Mouse (Mus musculus): ENCODE data around the gene Ascl3. TPM values are rescaled to one million over a fixed set of nuclear protein-coding genes. Genes with fewer than 3 reads are reported as not detected.

Ascl3 gene
- total and polyA plus RNA-seq, 3 experiments, result not detected

DNA sequence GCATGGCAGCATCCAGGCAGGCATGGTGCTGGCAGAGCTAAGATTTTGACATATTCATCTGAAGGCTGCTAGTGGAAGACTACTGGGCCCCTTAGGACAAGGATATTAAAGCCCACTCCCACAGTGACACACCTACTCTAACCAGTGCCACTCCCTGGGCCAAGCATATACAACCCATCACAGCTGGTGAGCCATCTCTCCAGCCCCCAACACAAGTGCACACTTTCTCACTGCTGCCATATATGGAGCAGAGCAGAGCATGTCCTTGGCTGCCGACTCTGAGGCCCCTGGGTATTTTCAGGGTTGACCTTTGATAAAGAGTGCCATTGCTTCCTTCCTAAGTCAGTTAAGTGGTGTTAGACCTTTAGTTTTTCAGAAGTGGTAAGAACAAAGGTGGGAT, 21.5 kb downstream of the Ascl3 start:
- Histone ChIP-seq H3K4me1 (ENCODE audit: control insufficient read depth in 1 of 2, insufficient read depth in 2 of 2) (peaks cover 2 to 50% of the 10 kb centered on the region in 2 experiments; a peak in 3 of 4 replicates), H3K4me3 (replicated peaks in 1 of 3; ENCODE audit: low read depth in 2 of 3, low read length in 2 of 3, poor library complexity in 1 of 3) (no peak overlapping the region), H3K4me2 (ENCODE audit: insufficient read depth, low read depth, poor library complexity, severe bottlenecking) (no peak overlapping the region), H3K9me3 (replicated peaks; ENCODE audit: low read length) (no peaks in the 10 kb centered on the region), H3K79me2 (replicated peaks; ENCODE audit: control insufficient read depth, extremely low read depth, insufficient read depth, poor library complexity, severe bottlenecking) (no peaks in the 10 kb centered on the region), H3K27ac (ENCODE audit: insufficient read depth, low read depth) (no peak overlapping the region), H3K9ac (ENCODE audit: insufficient read depth, low read depth) (no peak overlapping the region), H3K27me3 (replicated peaks) (no peaks in the 10 kb centered on the region), H3K36me3 (replicated peaks in 1 of 2; ENCODE audit: control insufficient read depth in 1 of 2, insufficient read depth in 1 of 2, low read length in 1 of 2) (peaks cover 40 to 65% of the 10 kb centered on the region in 2 experiments)
- in situ Hi-C loops (cut with MboI; ENCODE audit: low pct_ligation_motif_present, low pct_unique_long_range_greater_than_20kb, low sequenced_read_pairs), result no loop called here
- DNase-seq (ENCODE audit: extremely low read depth), result no peak
- no peak for TF ChIP-seq TCF12 (IDR thresholded peaks at IDR 0.05; ENCODE audit: low read depth, low read length)
- no peak for TF ChIP-seq UBTF (IDR thresholded peaks at IDR 0.05; ENCODE audit: low read depth, low read length)
- no peak for TF ChIP-seq MEF2A (IDR thresholded peaks at IDR 0.05; ENCODE audit: borderline replicate concordance, low read depth, low read length)
- no peak for TF ChIP-seq RAD21 (IDR thresholded peaks at IDR 0.05; ENCODE audit: low read depth, low read length)
- TF ChIP-seq USF1 (IDR thresholded peaks at IDR 0.05; ENCODE audit: low read depth, low read length), result no peak
- TF ChIP-seq POLR2AphosphoS2 (IDR thresholded peaks at IDR 0.05; ENCODE audit: low read depth, low read length), result no peak
- TF ChIP-seq MYC (IDR thresholded peaks at IDR 0.05; ENCODE audit: low read depth, low read length), result no peak
- dilution Hi-C loops (cut with MboI; ENCODE audit: extremely low pct_ligation_motif_present, extremely low pct_unique_long_range_greater_than_20kb, low sequenced_read_pairs), result no loop called here

DNA sequence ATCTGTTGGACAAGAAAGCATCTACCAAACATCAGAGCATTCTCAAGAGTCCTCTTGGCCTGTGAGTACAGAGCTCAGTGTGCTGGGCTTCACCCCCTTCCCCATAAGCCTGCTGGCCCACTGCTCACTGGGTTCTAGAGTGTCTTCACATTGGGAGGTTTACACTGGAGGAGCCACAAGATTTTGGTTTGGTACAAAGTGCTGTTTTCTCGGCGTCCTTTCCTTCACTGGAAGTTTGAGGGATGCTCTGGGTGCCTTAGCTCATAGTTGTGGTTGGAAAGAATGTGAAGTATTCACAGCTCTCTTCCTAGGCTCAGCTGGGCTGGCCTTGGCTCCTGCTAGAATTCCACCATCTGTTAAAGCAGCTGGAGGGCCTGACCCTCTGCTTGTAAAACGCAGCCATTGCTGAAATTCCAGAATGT, 22.6 kb downstream of the Ascl3 start:
- dilution Hi-C loops (cut with MboI; ENCODE audit: extremely low pct_ligation_motif_present, extremely low pct_unique_long_range_greater_than_20kb, low sequenced_read_pairs), result no loop called here

DNA sequence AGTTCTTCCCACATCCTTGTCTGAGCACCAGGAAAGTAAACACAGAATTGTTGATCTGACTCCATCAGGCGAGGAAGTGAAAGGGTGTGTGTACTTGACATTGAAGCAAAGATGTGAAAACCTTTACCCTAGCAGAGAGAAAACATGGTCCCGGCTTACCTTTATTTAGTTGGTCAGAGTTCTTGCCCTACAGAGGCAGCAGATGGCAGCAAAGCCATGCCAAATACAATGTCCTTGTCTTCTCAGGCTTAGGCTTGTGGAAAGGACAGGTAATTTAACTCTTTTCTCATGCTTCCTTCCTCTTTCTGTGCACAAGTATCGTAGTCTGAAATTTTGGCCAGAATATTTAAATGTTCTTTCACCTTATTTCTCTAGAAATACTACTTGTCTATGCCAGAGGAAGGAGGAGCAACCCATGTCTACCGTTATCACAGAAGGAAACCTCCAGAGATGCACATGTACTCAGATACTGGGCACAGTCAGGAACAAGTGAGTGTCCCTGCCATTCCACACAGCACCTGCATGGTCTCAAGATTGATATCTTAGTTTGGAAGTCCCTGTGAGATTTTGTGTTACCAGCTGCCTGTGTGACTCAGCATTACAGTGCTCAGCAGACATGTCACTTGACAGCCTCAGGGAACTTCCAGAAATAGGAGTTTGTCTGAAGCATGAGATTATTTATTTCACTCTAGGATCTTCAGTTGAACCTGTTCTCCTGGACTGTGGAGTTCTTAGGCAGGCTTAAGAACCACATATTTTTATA, 24.3 kb downstream of the Ascl3 start:
- no peaks in the 10 kb centered on the region for H3K9me3 ChIP-seq (replicated peaks; ENCODE audit: low read length)
- H3K4me1 ChIP-seq (ENCODE audit: control insufficient read depth in 1 of 2, insufficient read depth in 2 of 2), result peaks cover 5 to 44% of the 10 kb centered on the region in 2 experiments; a peak in 3 of 4 replicates
- 0 out of 2 replicates have a peak, but pooled peaks have one; percentile 18 for TF ChIP-seq MYC (IDR thresholded peaks at IDR 0.05; ENCODE audit: low read depth, low read length)
- TF ChIP-seq SMC3 (IDR thresholded peaks at IDR 0.05; ENCODE audit: low read depth, low read length), result peak; percentile 77
- TF ChIP-seq ZKSCAN1 (IDR thresholded peaks at IDR 0.05; ENCODE audit: borderline replicate concordance, low read depth, low read length), result no peak
- TF ChIP-seq TBP (conservative IDR thresholded peaks at IDR 0.05; ENCODE audit: low read depth, low read length), result no peak
- TF ChIP-seq E2F4 (IDR thresholded peaks at IDR 0.05; ENCODE audit: insufficient replicate concordance, low read depth, low read length), result 0 out of 2 replicates have a peak, but pooled peaks have one; percentile 29
- peak; percentile 40 to 91 for TF ChIP-seq CTCF (conservative IDR thresholded peaks at IDR 0.05 in 1 of 2, IDR thresholded peaks at IDR 0.05 in 1 of 2; ENCODE audit: low read depth in 2 of 2, low read length in 2 of 2)
- TF ChIP-seq RCOR1 (conservative IDR thresholded peaks at IDR 0.05; ENCODE audit: low read depth, low read length), result no peak
- peak; percentile 67 for TF ChIP-seq IRF4 (IDR thresholded peaks at IDR 0.05; ENCODE audit: low read depth, low read length)
- 0 out of 2 replicates have a peak, but pooled peaks have one; percentile 43 for TF ChIP-seq JUND (conservative IDR thresholded peaks at IDR 0.05; ENCODE audit: low read depth, low read length)
- TF ChIP-seq ZMIZ1 (IDR thresholded peaks at IDR 0.05; ENCODE audit: low read depth, low read length), result no peak
- TF ChIP-seq EP300 (IDR thresholded peaks at IDR 0.05; ENCODE audit: low read length), result peak; percentile 34; the same call in 1 of the 2 replicates
- TF ChIP-seq MAZ (IDR thresholded peaks at IDR 0.05; ENCODE audit: low read depth, low read length), result no peak
- TF ChIP-seq NELFE (IDR thresholded peaks at IDR 0.05; ENCODE audit: low read depth, low read length), result no peak
- peak; percentile 16; the same call in 1 of the 2 replicates for TF ChIP-seq ZC3H11A (IDR thresholded peaks at IDR 0.05; ENCODE audit: low read depth, low read length)

More for the DNA sequence above, 22.6 kb downstream of the Ascl3 start:
- no peaks in the 10 kb centered on the region for H3K27me3 ChIP-seq (replicated peaks)
- no peak overlapping the region for H3K27ac ChIP-seq (ENCODE audit: insufficient read depth, low read depth)
- TF ChIP-seq JUN (IDR thresholded peaks at IDR 0.05; ENCODE audit: insufficient read depth, low read depth, low read length) (no peak), SIN3A (IDR thresholded peaks at IDR 0.05; ENCODE audit: low read length) (no peak), NRF1 (IDR thresholded peaks at IDR 0.05; ENCODE audit: low read depth, low read length) (no peak), ZC3H11A (IDR thresholded peaks at IDR 0.05; ENCODE audit: low read depth, low read length) (no peak), POLR2AphosphoS2 (IDR thresholded peaks at IDR 0.05; ENCODE audit: low read depth, low read length) (no peak), ZMIZ1 (IDR thresholded peaks at IDR 0.05; ENCODE audit: low read depth, low read length) (no peak), USF2 (conservative IDR thresholded peaks at IDR 0.05; ENCODE audit: low read depth, low read length) (no peak)
- H3K9me3 ChIP-seq (replicated peaks; ENCODE audit: low read length), result no peaks in the 10 kb centered on the region
- peaks cover 40 to 65% of the 10 kb centered on the region in 2 experiments for H3K36me3 ChIP-seq (replicated peaks in 1 of 2; ENCODE audit: control insufficient read depth in 1 of 2, insufficient read depth in 1 of 2, low read length in 1 of 2)
- H3K79me2 ChIP-seq (replicated peaks; ENCODE audit: control insufficient read depth, extremely low read depth, insufficient read depth, poor library complexity, severe bottlenecking), result no peaks in the 10 kb centered on the region; the same call in 1 of the 2 replicates
- H3K4me1 ChIP-seq (ENCODE audit: control insufficient read depth in 1 of 2, insufficient read depth in 2 of 2), result peaks cover 2 to 49% of the 10 kb centered on the region in 2 experiments; a peak in 3 of 4 replicates
- DNase-seq (ENCODE audit: extremely low read depth), result no peak
- no peak overlapping the region for H3K4me2 ChIP-seq (ENCODE audit: insufficient read depth, low read depth, poor library complexity, severe bottlenecking)
- no peak overlapping the region for H3K9ac ChIP-seq (ENCODE audit: insufficient read depth, low read depth)
- H3K4me3 ChIP-seq (replicated peaks in 1 of 3; ENCODE audit: low read depth in 2 of 3, low read length in 2 of 3, poor library complexity in 1 of 3), result no peak overlapping the region
- in situ Hi-C loops (cut with MboI; ENCODE audit: low pct_ligation_motif_present, low pct_unique_long_range_greater_than_20kb, low sequenced_read_pairs), result loop anchor here (10.0 kb wide), 1 partner anchor 184 kb away; no protein-coding TSS in a partner anchor

More for the DNA sequence above, 24.3 kb downstream of the Ascl3 start:
- H3K36me3 ChIP-seq (replicated peaks in 1 of 2; ENCODE audit: control insufficient read depth in 1 of 2, insufficient read depth in 1 of 2, low read length in 1 of 2), result peaks cover 32 to 51% of the 10 kb centered on the region in 2 experiments
- H3K27me3 ChIP-seq (replicated peaks), result no peaks in the 10 kb centered on the region
- dilution Hi-C loops (cut with MboI; ENCODE audit: extremely low pct_ligation_motif_present, extremely low pct_unique_long_range_greater_than_20kb, low sequenced_read_pairs), result no loop called here
- peak; percentile 81 for DNase-seq (ENCODE audit: extremely low read depth)
- peak overlapping the region; percentile 52; the same call in 1 of the 2 replicates for H3K27ac ChIP-seq (ENCODE audit: insufficient read depth, low read depth)
- in situ Hi-C loops (cut with MboI; ENCODE audit: low pct_ligation_motif_present, low pct_unique_long_range_greater_than_20kb, low sequenced_read_pairs), result loop anchor here (10.0 kb wide), 1 partner anchor 182 kb away; no protein-coding TSS in a partner anchor
- H3K9ac ChIP-seq (ENCODE audit: insufficient read depth, low read depth), result no peak overlapping the region
- H3K79me2 ChIP-seq (replicated peaks; ENCODE audit: control insufficient read depth, extremely low read depth, insufficient read depth, poor library complexity, severe bottlenecking), result no peaks in the 10 kb centered on the region; the same call in 1 of the 2 replicates
- no peak overlapping the region for H3K4me3 ChIP-seq (replicated peaks in 1 of 3; ENCODE audit: low read depth in 2 of 3, low read length in 2 of 3, poor library complexity in 1 of 3)
- H3K4me2 ChIP-seq (ENCODE audit: insufficient read depth, low read depth, poor library complexity, severe bottlenecking), result no peak overlapping the region
